Mouse (Mus musculus): ENCODE results near the gene Gm3486. TPM values are rescaled to one million over a fixed set of nuclear protein-coding genes. Genes with fewer than 3 reads are reported as not detected.
"Not testable (repeated sequence)": the region's sequence is repeated elsewhere in the genome, so short reads cannot be mapped to it uniquely, and the experiment has no call there.

Gene Gm3486
- not detected in 2 replicates for polyA plus RNA-seq (2015; fragmentation: Nextera tagmentation; extraction: Ambion mirVana)

- not testable (repeated sequence) for H3K9me3 ChIP-seq; H3K4me2 ChIP-seq; H3K36me3 ChIP-seq; H3K4me3 ChIP-seq; H3K9ac ChIP-seq; H3K27ac ChIP-seq (replicated peaks); H3K4me1 ChIP-seq; H3K27me3 ChIP-seq (replicated peaks); ATAC-seq (ENCODE audit: extremely low read depth, insufficient number of reproducible peaks, low FRiP score, low TSS enrichment)
These were observed at the start of gene Gm3486 for GRCm38 (mm10) chr14:41489385-41489784. Gm3486 (minus strand) TSS chr14:41489485.

GRCm38 (mm10) chr14:41524695-41525094, 35.4 kb upstream of the Gm3486 start:
- not testable (repeated sequence) for H3K9me3 ChIP-seq; H3K9ac ChIP-seq; H3K4me1 ChIP-seq; ATAC-seq (ENCODE audit: extremely low read depth, insufficient number of reproducible peaks, low FRiP score, low TSS enrichment); H3K4me3 ChIP-seq; H3K27ac ChIP-seq (replicated peaks); H3K4me2 ChIP-seq; H3K36me3 ChIP-seq; H3K27me3 ChIP-seq (replicated peaks)
- WGBS = 60% methylated on average over 1 of the region's 1 CpGs

GRCm38 (mm10) chr14:41520683-41521082, 31.4 kb upstream of the Gm3486 start:
- H3K4me3 ChIP-seq; H3K4me2 ChIP-seq; H3K27ac ChIP-seq (replicated peaks); H3K9ac ChIP-seq; ATAC-seq (ENCODE audit: extremely low read depth, insufficient number of reproducible peaks, low FRiP score, low TSS enrichment); H3K27me3 ChIP-seq (replicated peaks); H3K9me3 ChIP-seq; H3K4me1 ChIP-seq; H3K36me3 ChIP-seq: not testable (repeated sequence)
- 66% methylated on average over 5 of the region's 5 CpGs for WGBS

- no CpG with 5 or more reads among the region's 2 CpGs for WGBS
- H3K4me3 ChIP-seq; H3K9me3 ChIP-seq; H3K36me3 ChIP-seq; H3K27me3 ChIP-seq (replicated peaks); H3K4me1 ChIP-seq; ATAC-seq (ENCODE audit: extremely low read depth, insufficient number of reproducible peaks, low FRiP score, low TSS enrichment); H3K4me2 ChIP-seq; H3K9ac ChIP-seq; H3K27ac ChIP-seq (replicated peaks): not testable (repeated sequence)
These were observed 35.9 kb downstream of the Gm3486 start, which contains the start of gene Gm7954 for GRCm38 (mm10) chr14:41453418-41453817. Gm7954 (minus strand) TSS chr14:41453518.

Other genes starting within 250 kb of the Gm3486 start
- gene Gm2832, start 210.7 kb downstream of the Gm3486 start, polyA plus RNA-seq (2015; fragmentation: Nextera tagmentation; extraction: Ambion mirVana) = not detected in 2 replicates
- not detected in 2 replicates for gene Gm5798, start 140.9 kb downstream of the Gm3486 start, polyA plus RNA-seq (2015; fragmentation: Nextera tagmentation; extraction: Ambion mirVana)
- gene Gm7945, start 103.1 kb downstream of the Gm3486 start, polyA plus RNA-seq (2015; fragmentation: Nextera tagmentation; extraction: Ambion mirVana) = not detected in 2 replicates
- gene Gm6482, start 81.2 kb downstream of the Gm3486 start, polyA plus RNA-seq (2015; fragmentation: Nextera tagmentation; extraction: Ambion mirVana) = not detected in 2 replicates
- gene Gm7954, start 36.0 kb downstream of the Gm3486 start, polyA plus RNA-seq (2015; fragmentation: Nextera tagmentation; extraction: Ambion mirVana) = not detected in 2 replicates
- not detected in 2 replicates for gene Gm7970, start 66.1 kb upstream of the Gm3486 start, polyA plus RNA-seq (2015; fragmentation: Nextera tagmentation; extraction: Ambion mirVana)
- gene 1700049E17Rik2, start 83.7 kb upstream of the Gm3486 start, polyA plus RNA-seq (2015; fragmentation: Nextera tagmentation; extraction: Ambion mirVana) = not detected in 2 replicates
- gene Gm3072, start 135.1 kb upstream of the Gm3486 start, polyA plus RNA-seq (2015; fragmentation: Nextera tagmentation; extraction: Ambion mirVana) = not detected in 2 replicates
- not detected in 2 replicates for gene Gm3676, start 157.0 kb upstream of the Gm3486 start, polyA plus RNA-seq (2015; fragmentation: Nextera tagmentation; extraction: Ambion mirVana)
- not detected in 2 replicates for gene Gm8068, start 212.4 kb upstream of the Gm3486 start, polyA plus RNA-seq (2015; fragmentation: Nextera tagmentation; extraction: Ambion mirVana)

All from heart, embryonic 13.5 days (tissue).